Mouse (Mus musculus): ENCODE measurements at regions not wholly inside any gene's neighbourhood (a gene's known extent, or its start where the extent isn't known, plus 50 kb on each side); places are given as distances from the start of the nearest gene placed in this dataset.

DNA sequence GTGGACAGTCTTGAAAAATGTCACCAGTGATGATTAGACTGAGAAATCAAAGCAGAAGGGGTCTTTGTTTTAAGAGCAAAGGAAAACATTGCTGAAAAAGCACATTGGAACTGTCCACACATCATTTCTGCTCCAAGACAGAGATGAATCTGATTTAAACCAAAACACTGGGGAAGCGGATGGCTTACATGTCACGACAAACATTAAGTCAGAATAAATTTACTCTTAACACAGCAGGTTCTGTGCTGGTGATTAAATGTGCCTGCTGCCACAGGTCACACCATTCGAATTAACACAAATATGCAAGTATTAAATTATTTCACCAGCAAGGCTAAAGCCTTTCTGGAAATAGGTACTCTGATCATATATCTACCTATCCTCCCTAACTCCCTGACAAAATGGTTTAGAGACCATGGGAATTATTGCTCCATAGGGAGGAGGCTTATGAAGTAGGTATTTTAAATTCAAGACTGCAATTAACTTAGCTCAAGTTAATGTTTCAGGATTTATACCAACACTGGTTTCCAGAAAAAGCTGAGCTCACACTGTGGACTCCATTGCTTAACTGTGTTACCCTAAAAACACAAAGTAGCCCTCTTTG lies 562.7 kb upstream of the Pdzrn3 start:
- 64% methylated on average over 3 of the region's 3 CpGs for whole genome bisulfite sequencing
- DNase-seq: no peak
- TF ChIP-seq CTCF (IDR thresholded peaks at IDR 0.05; ENCODE audit: insufficient read depth, low read length) (no peak), POLR2A (IDR thresholded peaks at IDR 0.05; ENCODE audit: borderline replicate concordance, extremely low read depth, low read depth, low read length) (no peak)

DNA sequence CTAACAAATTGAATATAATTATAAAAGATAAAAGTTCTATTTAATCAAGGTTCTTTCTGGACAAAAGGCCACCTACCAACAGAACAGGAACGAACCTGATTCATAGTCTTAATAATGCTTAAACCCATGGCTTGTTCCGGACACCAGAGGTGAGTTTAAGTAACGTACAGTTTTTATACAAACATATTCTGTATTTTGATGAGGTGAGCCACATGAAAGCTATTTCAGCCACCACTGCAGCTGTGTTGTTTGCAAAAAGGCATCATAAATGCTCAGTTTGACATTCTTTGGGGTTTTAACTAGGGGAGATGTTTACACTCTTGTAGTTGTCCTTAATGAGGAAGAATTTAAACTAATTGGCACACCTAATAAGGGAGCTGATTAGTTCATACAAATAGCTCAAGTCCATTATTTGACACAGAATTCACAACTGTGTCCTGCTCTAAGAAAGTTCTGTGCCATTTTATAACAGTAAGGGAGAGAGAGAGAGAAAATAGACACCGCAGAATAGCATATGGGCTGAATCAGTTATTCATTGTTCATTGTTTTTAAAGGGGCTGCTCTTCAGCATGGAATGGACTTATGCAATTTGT lies 560.8 kb upstream of the Pdzrn3 start:
- TF ChIP-seq POLR2A (IDR thresholded peaks at IDR 0.05; ENCODE audit: borderline replicate concordance, extremely low read depth, low read depth, low read length) (no peak), CTCF (IDR thresholded peaks at IDR 0.05; ENCODE audit: insufficient read depth, low read length) (no peak)
- Histone ChIP-seq H3K4me1 (ENCODE audit: control insufficient read depth, insufficient read depth, low read length) (no peaks in the 10 kb centered on the region), H3K4me3 (replicated peaks; ENCODE audit: extremely low read depth, low read depth, low read length) (no peak overlapping the region)
- DNase-seq: no peak
- 73% methylated on average over 4 of the region's 4 CpGs for WGBS

More for the DNA sequence above, 562.7 kb upstream of the Pdzrn3 start:
- Histone ChIP-seq H3K4me3 (replicated peaks; ENCODE audit: extremely low read depth, low read depth, low read length) (no peak overlapping the region), H3K4me1 (ENCODE audit: control insufficient read depth, insufficient read depth, low read length) (no peaks in the 10 kb centered on the region)

DNA sequence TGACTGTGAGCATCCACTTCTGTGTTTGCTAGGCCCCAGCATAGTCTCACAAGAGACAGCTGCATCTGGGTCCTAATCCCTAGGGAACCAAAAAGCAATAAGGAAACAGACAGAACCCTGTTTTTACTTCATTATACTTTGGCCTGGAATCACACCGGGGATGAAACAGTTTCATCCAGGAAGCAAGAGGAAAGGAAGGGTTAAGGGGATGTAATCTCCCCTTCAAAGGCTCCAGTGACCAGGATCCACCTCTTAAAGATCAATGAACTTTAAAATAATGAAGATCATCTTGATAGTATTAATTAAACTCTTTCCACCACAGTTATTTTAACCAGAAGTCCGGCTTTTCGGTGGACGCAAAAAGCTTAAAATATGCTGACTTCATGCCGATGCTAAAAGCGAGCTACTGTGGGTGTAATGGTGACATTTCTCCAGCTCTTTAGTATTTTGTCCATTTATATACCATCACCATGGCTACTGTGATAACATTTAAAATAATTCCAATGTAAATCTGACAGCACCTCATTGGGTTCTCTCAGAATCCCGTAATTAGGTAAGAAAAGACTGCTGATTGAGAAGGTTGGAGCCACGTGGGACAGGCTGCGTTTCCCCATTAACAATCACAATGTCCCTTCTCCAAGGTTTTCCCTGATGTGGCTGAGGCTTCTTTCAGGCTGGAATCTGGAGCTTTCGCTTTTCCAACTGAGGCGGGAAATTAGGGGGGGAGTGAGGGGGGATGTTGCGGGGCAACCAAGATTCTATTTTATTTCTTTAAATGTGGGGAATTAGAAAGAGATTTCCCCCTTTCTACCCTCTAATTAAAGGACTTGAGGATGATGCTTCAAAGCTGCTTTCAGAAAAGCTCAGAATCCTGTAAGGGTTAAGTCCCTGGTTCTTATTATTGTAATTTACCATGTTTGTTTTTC lies 560.0 kb upstream of the Pdzrn3 start:
- 65% methylated on average over 12 of the region's 12 CpGs for WGBS
- DNase-seq: no peak
- H3K4me3 ChIP-seq (replicated peaks; ENCODE audit: extremely low read depth, low read depth, low read length): no peak overlapping the region
- TF ChIP-seq CTCF (IDR thresholded peaks at IDR 0.05; ENCODE audit: insufficient read depth, low read length): no peak
- TF ChIP-seq POLR2A (IDR thresholded peaks at IDR 0.05; ENCODE audit: borderline replicate concordance, extremely low read depth, low read depth, low read length): no peak
- no peaks in the 10 kb centered on the region for H3K4me1 ChIP-seq (ENCODE audit: control insufficient read depth, insufficient read depth, low read length)

DNA sequence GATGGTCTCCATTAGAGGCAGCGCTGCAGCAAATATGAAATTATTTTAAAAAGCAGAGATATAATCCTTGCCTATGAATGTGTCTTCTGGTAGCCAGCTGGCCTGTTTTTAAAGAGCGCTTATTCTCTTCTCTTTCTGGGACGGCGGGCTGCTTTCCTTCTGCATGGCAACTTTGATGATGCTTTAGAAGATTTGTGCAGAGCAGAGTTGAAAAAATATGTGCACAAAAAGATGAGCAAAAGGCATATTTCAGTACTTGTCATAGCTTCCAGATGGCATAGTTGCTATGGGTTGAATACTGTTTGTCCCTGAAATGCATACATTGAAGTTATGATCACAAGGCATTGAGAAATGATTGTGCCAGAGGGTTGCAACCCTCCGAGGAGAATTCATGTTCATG lies 554.1 kb upstream of the Pdzrn3 start:
- Histone ChIP-seq H3K4me1 (ENCODE audit: control insufficient read depth, insufficient read depth, low read length) (no peaks in the 10 kb centered on the region), H3K4me3 (replicated peaks; ENCODE audit: extremely low read depth, low read depth, low read length) (no peak overlapping the region)
- 92% methylated on average over 5 of the region's 5 CpGs for WGBS
- TF ChIP-seq CTCF (IDR thresholded peaks at IDR 0.05; ENCODE audit: insufficient read depth, low read length) (no peak), POLR2A (IDR thresholded peaks at IDR 0.05; ENCODE audit: borderline replicate concordance, extremely low read depth, low read depth, low read length) (no peak)
- DNase-seq: no peak

DNA sequence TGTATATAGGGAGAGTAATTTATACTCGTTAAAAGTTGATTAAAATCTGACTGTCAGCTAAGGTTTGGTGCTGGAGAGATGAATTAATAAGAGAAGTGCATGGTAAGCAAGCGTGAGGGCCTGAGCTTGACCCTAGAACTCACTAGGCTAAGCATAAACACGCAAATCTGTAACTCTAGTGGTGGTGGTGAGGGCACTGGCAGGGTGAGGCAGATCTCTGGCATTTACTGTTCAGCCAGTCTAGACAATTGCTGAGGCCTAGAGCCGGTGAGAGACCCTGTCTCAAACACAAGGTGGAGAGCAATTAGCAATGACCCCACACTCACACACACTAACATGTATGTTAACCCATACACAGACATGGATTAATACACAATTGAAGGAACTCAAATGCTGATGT lies 544.0 kb upstream of the Pdzrn3 start:
- 49% methylated on average over 4 of the region's 4 CpGs for WGBS
- H3K4me3 ChIP-seq (replicated peaks; ENCODE audit: extremely low read depth, low read depth, low read length): no peak overlapping the region
- TF ChIP-seq CTCF (IDR thresholded peaks at IDR 0.05; ENCODE audit: insufficient read depth, low read length) (no peak), POLR2A (IDR thresholded peaks at IDR 0.05; ENCODE audit: borderline replicate concordance, extremely low read depth, low read depth, low read length) (no peak)
- H3K4me1 ChIP-seq (ENCODE audit: control insufficient read depth, insufficient read depth, low read length): no peaks in the 10 kb centered on the region
- no peak for DNase-seq

DNA sequence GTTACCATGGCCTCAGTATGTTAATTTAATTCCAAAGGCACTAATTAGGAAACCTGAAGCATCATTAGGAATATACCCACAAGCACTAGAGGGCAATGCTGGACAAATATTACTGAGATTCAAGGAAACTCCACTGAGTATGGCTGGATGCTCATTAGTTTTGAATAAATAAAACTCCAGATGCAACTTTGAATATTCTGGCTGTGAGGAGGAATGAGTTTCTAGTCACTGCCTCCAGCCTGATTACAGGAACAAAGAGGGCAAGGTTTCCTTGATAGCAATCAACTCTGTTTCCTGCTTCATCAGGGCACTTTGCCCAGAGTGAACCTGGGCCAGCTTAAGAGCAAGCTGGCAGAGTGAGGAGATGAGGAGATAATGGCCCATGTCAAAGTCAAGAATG lies 543.5 kb upstream of the Pdzrn3 start:
- DNase-seq: no peak
- H3K4me1 ChIP-seq (ENCODE audit: control insufficient read depth, insufficient read depth, low read length): no peaks in the 10 kb centered on the region
- TF ChIP-seq POLR2A (IDR thresholded peaks at IDR 0.05; ENCODE audit: borderline replicate concordance, extremely low read depth, low read depth, low read length) (no peak), CTCF (IDR thresholded peaks at IDR 0.05; ENCODE audit: insufficient read depth, low read length) (no peak)
- H3K4me3 ChIP-seq (replicated peaks; ENCODE audit: extremely low read depth, low read depth, low read length): no peak overlapping the region

DNA sequence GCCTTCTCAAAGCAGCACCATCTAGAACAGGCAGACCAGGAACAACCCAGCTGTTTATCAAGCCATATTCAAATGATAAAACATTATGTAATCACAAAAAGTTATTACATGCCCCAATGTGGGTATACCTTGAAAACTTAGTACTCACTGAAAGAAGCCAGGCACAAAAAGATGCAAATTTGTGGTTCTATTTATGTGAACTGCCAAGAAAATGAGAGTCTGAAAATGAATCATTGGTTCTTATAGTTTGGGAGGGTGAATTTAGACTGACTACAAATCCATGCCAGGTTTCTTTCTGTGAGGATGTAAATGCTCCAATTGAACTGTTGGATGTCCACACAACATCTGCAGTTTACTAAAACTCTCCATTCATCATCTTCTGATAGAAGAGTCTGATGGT lies 541.2 kb upstream of the Pdzrn3 start:
- Histone ChIP-seq H3K4me1 (ENCODE audit: control insufficient read depth, insufficient read depth, low read length) (no peaks in the 10 kb centered on the region), H3K4me3 (replicated peaks; ENCODE audit: extremely low read depth, low read depth, low read length) (no peak overlapping the region)
- no peak for DNase-seq
- no peak for TF ChIP-seq POLR2A (IDR thresholded peaks at IDR 0.05; ENCODE audit: borderline replicate concordance, extremely low read depth, low read depth, low read length)
- TF ChIP-seq CTCF (IDR thresholded peaks at IDR 0.05; ENCODE audit: insufficient read depth, low read length): no peak

DNA sequence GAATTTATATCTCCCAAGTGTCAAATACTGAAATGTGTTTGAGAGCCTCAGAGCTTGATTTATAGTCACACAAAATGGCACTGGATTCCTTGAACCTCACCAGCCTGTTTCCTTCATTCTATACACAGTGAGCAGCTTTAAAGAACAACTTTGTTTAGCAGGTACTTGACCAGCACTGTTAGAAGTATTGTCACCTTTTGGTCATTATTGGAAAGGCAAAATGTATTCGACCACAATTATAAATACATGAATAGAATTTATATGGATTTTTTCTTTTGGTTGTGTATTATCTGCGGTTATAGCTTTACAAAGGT lies 527.3 kb upstream of the Pdzrn3 start:
- 74% methylated on average over 2 of the region's 2 CpGs for WGBS
- H3K4me1 ChIP-seq (ENCODE audit: control insufficient read depth, insufficient read depth, low read length): no peaks in the 10 kb centered on the region
- H3K4me3 ChIP-seq (replicated peaks; ENCODE audit: extremely low read depth, low read depth, low read length): no peak overlapping the region
- no peak for DNase-seq
- TF ChIP-seq CTCF (IDR thresholded peaks at IDR 0.05; ENCODE audit: insufficient read depth, low read length) (no peak), POLR2A (IDR thresholded peaks at IDR 0.05; ENCODE audit: borderline replicate concordance, extremely low read depth, low read depth, low read length) (no peak)

DNA sequence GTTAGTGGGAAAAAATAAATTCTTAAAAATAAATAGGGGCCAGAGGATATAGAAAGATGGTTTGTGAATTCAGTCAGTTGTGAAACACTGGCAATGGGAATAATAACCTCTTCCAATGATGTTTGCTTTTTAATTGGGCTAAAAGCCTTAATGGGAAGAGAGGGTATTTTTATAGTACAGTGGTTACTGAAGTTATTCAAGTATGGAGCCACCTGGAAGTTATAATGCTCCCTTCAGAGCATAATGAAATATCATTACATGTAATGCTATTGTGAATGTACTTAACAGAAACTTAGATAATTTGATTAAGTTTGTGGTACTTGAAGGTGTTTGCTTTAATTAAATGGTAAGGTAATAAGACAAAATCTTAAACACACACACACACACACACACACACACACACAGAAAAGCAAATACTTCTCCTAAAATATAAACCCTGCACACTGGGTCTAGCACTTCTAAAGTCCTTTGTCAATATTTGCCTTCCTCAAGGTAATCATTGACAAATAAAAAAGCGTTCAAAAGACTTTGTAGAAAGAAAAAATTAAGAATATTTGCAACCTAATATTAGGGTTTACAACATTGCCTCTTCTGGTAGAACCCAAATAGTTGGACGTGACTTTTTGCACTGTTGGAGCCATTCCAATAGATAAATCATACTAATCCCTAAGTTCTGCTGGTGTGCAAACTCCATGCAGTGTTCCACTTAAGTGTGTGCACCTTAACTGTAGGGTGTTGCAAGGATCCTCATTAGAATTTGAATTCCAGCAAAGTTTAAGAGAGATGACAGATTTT lies 526.7 kb upstream of the Pdzrn3 start:
- H3K4me1 ChIP-seq (ENCODE audit: control insufficient read depth, insufficient read depth, low read length): no peaks in the 10 kb centered on the region
- DNase-seq: no peak
- 29% methylated on average over 2 of the region's 2 CpGs for WGBS
- TF ChIP-seq POLR2A (IDR thresholded peaks at IDR 0.05; ENCODE audit: borderline replicate concordance, extremely low read depth, low read depth, low read length) (no peak), CTCF (IDR thresholded peaks at IDR 0.05; ENCODE audit: insufficient read depth, low read length) (no peak)
- no peak overlapping the region for H3K4me3 ChIP-seq (replicated peaks; ENCODE audit: extremely low read depth, low read depth, low read length)
